Mouse (Mus musculus) C2C12 (cell line): ENCODE measurements around the gene Macrod1. TPM values are rescaled to one million over a fixed set of nuclear protein-coding genes. Genes with fewer than 3 reads are reported as not detected.
A peak's percentile ranks its signal among the peaks of the same experiment; 100 is the strongest.

Experiments used
- H3K27me3 ChIP-seq: one replicate; pipeline ENCODE4 v1.6.1; 2011; ENCODE audit not compliant: control insufficient read depth, insufficient read depth, insufficient read length
- H3K36me3 ChIP-seq: one replicate; pipeline ENCODE4 v1.6.1; 2011; ENCODE audit not compliant: control insufficient read depth, insufficient read depth
- H3K4me3 ChIP-seq: one replicate; pipeline ENCODE4 v1.5.1; 2011; ENCODE audit warnings: mild to moderate bottlenecking, control low read depth; ENCODE audit not compliant: poor library complexity, insufficient read depth, severe bottlenecking
- H3K79me2 ChIP-seq: one replicate; pipeline ENCODE4 v1.6.1; 2011; ENCODE audit not compliant: control insufficient read depth, insufficient read depth
- H3K79me3 ChIP-seq: one replicate; pipeline ENCODE4 v1.6.1; 2011; ENCODE audit warnings: low read depth, control low read depth
- H3ac ChIP-seq: one replicate; pipeline ENCODE3; 2011; ENCODE audit warnings: low read depth; ENCODE audit not compliant: control insufficient read depth, insufficient read length
- CEBPB ChIP-seq: IDR thresholded peaks from one replicate; pipeline ENCODE4 v1.6.1; 2011; ENCODE audit warnings: low read depth, mild to moderate bottlenecking, control low read depth, moderate library complexity
- CTCF ChIP-seq: IDR thresholded peaks from one replicate; pipeline ENCODE4 v1.5.1; 2011; ENCODE audit not compliant: control insufficient read depth, insufficient read depth, insufficient read length
- FOSL1 ChIP-seq: IDR thresholded peaks from one replicate; pipeline ENCODE4 v1.8.0; 2011; ENCODE audit warnings: mild to moderate bottlenecking, low read length; ENCODE audit not compliant: poor library complexity, insufficient read depth, severe bottlenecking
- MAX ChIP-seq: IDR thresholded peaks from one replicate; pipeline ENCODE4 v1.6.1; 2011; ENCODE audit warnings: mild to moderate bottlenecking, control low read depth
- MYOD1 ChIP-seq: IDR thresholded peaks from one replicate; pipeline ENCODE4 v1.6.1; 2011; ENCODE audit warnings: low read depth; ENCODE audit not compliant: control insufficient read depth, insufficient read length
- MYOG ChIP-seq: IDR thresholded peaks from one replicate; pipeline ENCODE4 v1.6.1; 2011; ENCODE audit not compliant: control insufficient read depth, insufficient read length; ENCODE audit errors: extremely low read depth
- USF1 ChIP-seq: IDR thresholded peaks from one replicate; pipeline ENCODE4 v1.6.1; 2011; ENCODE audit warnings: low read depth, mild to moderate bottlenecking, control low read depth, moderate library complexity
- polyA plus RNA-seq: library from polyadenylated mRNA; unstranded; fragments of >200 nt; fragmentation: generic; extraction: Trizol; gene quantifications from one replicate; pipeline ENCODE4 v1.2.1, GENCODE M21; 2012; ENCODE audit warnings: missing spikeins

The Macrod1 gene
- polyA plus RNA-seq, 1 experiment = 8.3 TPM

DNA sequence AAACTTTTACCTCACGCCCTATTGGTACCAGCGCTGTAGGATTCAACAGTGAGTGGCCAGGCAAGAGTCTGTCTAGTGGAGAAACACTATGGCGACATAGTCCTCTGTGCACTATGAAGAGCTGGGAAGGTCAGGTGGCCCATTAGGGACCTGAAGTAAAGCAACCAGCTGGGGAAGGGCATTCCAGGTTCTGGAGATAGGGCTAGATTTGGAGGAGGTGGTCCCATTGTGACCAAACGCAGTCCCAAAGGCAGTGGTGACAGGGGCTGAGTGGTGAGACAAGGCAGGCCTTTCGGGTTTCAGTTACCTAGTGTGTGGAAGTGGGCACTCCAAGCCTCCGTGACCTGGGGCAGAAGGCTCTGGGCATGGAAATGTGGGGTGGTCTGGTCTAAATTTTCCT lies 1.9 kb downstream of the Macrod1 start:
- Histone ChIP-seq H3K4me3 (no peak overlapping the region), H3K36me3 (no peaks in the 10 kb centered on the region), H3ac (peak overlapping the region; percentile 2), H3K27me3 (no peaks in the 10 kb centered on the region), H3K79me3 (no peaks in the 10 kb centered on the region), H3K79me2 (no peaks in the 10 kb centered on the region)
- TF ChIP-seq CTCF (no peak), CEBPB (no peak), USF1 (no peak), MYOD1 (no peak), MAX (no peak), FOSL1 (no peak), MYOG (no peak)

- no peaks in the 10 kb centered on the region for H3K27me3 ChIP-seq
- no peaks in the 10 kb centered on the region for H3K79me3 ChIP-seq
- TF ChIP-seq MAX = no peak
- no peak for TF ChIP-seq CEBPB
- TF ChIP-seq MYOG = no peak
- no peak for TF ChIP-seq CTCF
- TF ChIP-seq MYOD1 = no peak
- no peak for TF ChIP-seq FOSL1
- TF ChIP-seq USF1 = no peak
- no peaks in the 10 kb centered on the region for H3K36me3 ChIP-seq
- no peaks in the 10 kb centered on the region for H3K79me2 ChIP-seq
- H3K4me3 ChIP-seq = no peak overlapping the region
- no peak overlapping the region for H3ac ChIP-seq
These were observed 5.5 kb downstream of the Macrod1 start for GRCm38 (mm10) chr19:7062110-7062509.

GRCm38 (mm10) chr19:7062916-7063315 lies 6.3 kb downstream of the Macrod1 start:
- Histone ChIP-seq H3K4me3 (no peak overlapping the region), H3K79me2 (no peaks in the 10 kb centered on the region), H3ac (no peak overlapping the region), H3K36me3 (no peaks in the 10 kb centered on the region), H3K27me3 (no peaks in the 10 kb centered on the region), H3K79me3 (no peaks in the 10 kb centered on the region)
- TF ChIP-seq MYOG = no peak
- no peak for TF ChIP-seq MYOD1
- no peak for TF ChIP-seq CEBPB
- TF ChIP-seq FOSL1 = no peak
- TF ChIP-seq USF1 = no peak
- no peak for TF ChIP-seq CTCF
- TF ChIP-seq MAX = no peak

DNA sequence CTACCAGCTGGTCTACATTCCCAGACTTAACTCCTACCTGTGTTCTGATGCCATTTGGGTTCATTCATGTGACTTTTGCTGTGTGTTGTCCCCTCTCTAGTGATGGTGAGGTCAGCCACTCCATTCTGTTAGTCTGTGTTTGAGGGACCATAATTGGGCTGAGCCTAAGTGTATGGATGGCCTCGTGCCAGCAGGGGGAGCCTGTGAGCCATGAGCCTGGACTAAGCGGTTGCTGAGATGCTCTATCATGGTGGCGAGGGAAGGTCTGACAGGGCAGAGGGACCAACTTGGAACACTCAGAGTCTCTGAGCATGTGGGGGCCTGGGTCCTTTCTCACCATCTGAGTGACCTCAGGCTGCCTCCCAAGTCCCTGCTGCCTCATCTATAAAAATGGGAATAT lies 8.0 kb downstream of the Macrod1 start:
- H3K79me3 ChIP-seq = no peaks in the 10 kb centered on the region
- no peaks in the 10 kb centered on the region for H3K27me3 ChIP-seq
- H3ac ChIP-seq = no peak overlapping the region
- H3K79me2 ChIP-seq = no peaks in the 10 kb centered on the region
- TF ChIP-seq CTCF = peak; percentile 88
- TF ChIP-seq FOSL1 = no peak
- H3K36me3 ChIP-seq = no peaks in the 10 kb centered on the region
- no peak overlapping the region for H3K4me3 ChIP-seq

GRCm38 (mm10) chr19:7066034-7066827 lies 9.6 kb downstream of the Macrod1 start:
- H3K27me3 ChIP-seq = no peaks in the 10 kb centered on the region
- H3K4me3 ChIP-seq = no peak overlapping the region
- no peaks in the 10 kb centered on the region for H3K79me3 ChIP-seq
- no peaks in the 10 kb centered on the region for H3K79me2 ChIP-seq
- TF ChIP-seq MYOG (no peak), USF1 (peak; percentile 45), MYOD1 (peak; percentile 62), MAX (peak; percentile 80), FOSL1 (no peak), CEBPB (no peak), CTCF (no peak)
- no peaks in the 10 kb centered on the region for H3K36me3 ChIP-seq
- no peak overlapping the region for H3ac ChIP-seq

DNA sequence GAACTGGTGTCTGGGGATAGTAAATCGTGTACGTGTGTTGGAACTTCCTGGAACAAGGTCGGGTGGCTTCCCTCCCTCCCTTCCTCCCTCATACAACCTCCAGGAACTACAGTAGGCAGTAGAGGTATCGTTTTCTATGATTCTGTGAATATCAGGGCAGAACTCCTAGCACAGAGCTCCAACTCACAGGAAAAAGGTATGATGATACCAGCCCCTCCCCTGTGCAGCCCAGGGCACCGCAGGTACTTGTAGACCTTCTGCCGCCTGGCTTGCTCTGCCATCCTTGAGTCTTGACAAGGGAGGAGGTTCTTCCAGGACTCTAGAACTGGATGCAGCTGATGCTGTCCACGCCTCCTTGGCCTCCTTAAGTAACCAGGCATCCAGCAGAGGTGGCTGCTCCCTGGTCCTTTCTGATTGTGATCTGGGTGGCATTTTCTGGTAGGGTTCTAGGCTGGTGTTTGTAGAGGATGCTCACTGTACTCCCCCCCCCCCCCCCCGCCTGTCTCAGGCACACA lies 10.3 kb downstream of the Macrod1 start:
- H3ac ChIP-seq = no peak overlapping the region
- no peaks in the 10 kb centered on the region for H3K79me2 ChIP-seq
- H3K36me3 ChIP-seq = no peaks in the 10 kb centered on the region
- H3K79me3 ChIP-seq = no peaks in the 10 kb centered on the region
- no peaks in the 10 kb centered on the region for H3K27me3 ChIP-seq
- TF ChIP-seq CEBPB (no peak), USF1 (no peak), MAX (no peak), FOSL1 (no peak), MYOG (no peak), MYOD1 (no peak), CTCF (no peak)
- no peak overlapping the region for H3K4me3 ChIP-seq
